ENCODE assay signal across 10 mouse cellular contexts in genomic region chr11:57760509-57761058, GRCm38 (mm10). TPM values are rescaled to one million over a fixed set of nuclear protein-coding genes. Genes with fewer than 3 reads are reported as not detected.
DNase-seq lines count a peak whose midpoint lies in the region; ATAC-seq lines count a peak whose summit lies in the region.
"Had no signal": no experiment of that assay in that cellular context is flagged by ENCODE, and none has a peak within 500 bp of the region (broad histone marks: within the 10 kb centered on the region; RNA-seq: fewer than 3 reads in every experiment).

No protein-coding gene starts in this region.

- 33% methylated on average over 14 of the region's 14 CpGs for WGBS in embryonic facial prominence, embryonic 10.5 days
- WGBS in midbrain, embryonic 14.5 days: 12% methylated on average over 14 of the region's 14 CpGs

- peaks cover 16% of the 10 kb centered on the region for H3K36me3 ChIP-seq in embryonic facial prominence, embryonic 10.5 days (replicated peaks)
- no peaks in the 10 kb centered on the region for H3K36me3 ChIP-seq in midbrain, embryonic 14.5 days (ENCODE audit: control insufficient read depth, insufficient read depth, low read length)

- H3K27me3 ChIP-seq in embryonic facial prominence, embryonic 10.5 days (replicated peaks; ENCODE audit: low read depth, poor library complexity, severe bottlenecking): no peaks in the 10 kb centered on the region
- no peaks in the 10 kb centered on the region for H3K27me3 ChIP-seq in midbrain, embryonic 14.5 days (ENCODE audit: control insufficient read depth, insufficient read depth, low read length)

- 0 out of 2 replicates have a peak overlapping the region, but pooled peaks have one; percentile 26 for H3K4me3 ChIP-seq in embryonic facial prominence, embryonic 10.5 days
- H3K4me3 ChIP-seq in midbrain, embryonic 14.5 days (replicated peaks; ENCODE audit: low read depth, low read length): no peak overlapping the region
- H3K4me3 ChIP-seq: heart, adult 2 months had no signal

- H3K4me2 ChIP-seq in midbrain, embryonic 14.5 days (ENCODE audit: low read length): no peak overlapping the region

- peak; percentile 37 for DNase-seq in brain, adult 2 months (ENCODE audit: low read depth, low spot score)
- peak; percentile 40 for DNase-seq in embryonic facial prominence, embryonic 10.5 days (ENCODE audit: low spot score)
- peak; percentile 58 for DNase-seq in forelimb bud, embryonic 11.5 days (ENCODE audit: low read depth, low spot score)
- peak; percentile 69 for DNase-seq in midbrain, embryonic 14.5 days
- DNase-seq in left cerebral cortex, postnatal 25 days (ENCODE audit: low spot score in 2 of 2): no peak
- no peak for DNase-seq in heart, postnatal 4 days
- no peak for DNase-seq in lung, adult 18-20 months
- DNase-seq: heart, adult 2 months; left cerebral cortex, postnatal 4 days; liver, postnatal 0 days had no signal

- H3K27ac ChIP-seq in embryonic facial prominence, embryonic 10.5 days (replicated peaks): no peak overlapping the region
- 0 out of 2 replicates have a peak overlapping the region, but pooled peaks have one; percentile 49 for H3K27ac ChIP-seq in midbrain, embryonic 14.5 days (replicated peaks; ENCODE audit: low read depth, low read length)
- H3K27ac ChIP-seq: heart, adult 2 months had no signal

- no peak for ATAC-seq in midbrain, embryonic 14.5 days (ENCODE audit: low FRiP score, low TSS enrichment)
- ATAC-seq: liver, postnatal 0 days had no signal

- no peaks in the 10 kb centered on the region for H3K9me3 ChIP-seq in embryonic facial prominence, embryonic 10.5 days
- no peaks in the 10 kb centered on the region for H3K9me3 ChIP-seq in midbrain, embryonic 14.5 days (ENCODE audit: control insufficient read depth, low read length)

- H3K9ac ChIP-seq in midbrain, embryonic 14.5 days (replicated peaks; ENCODE audit: low read length): no peak overlapping the region; the same call in 1 of the 2 replicates
- H3K9ac ChIP-seq: liver, postnatal 0 days had no signal

- intact Hi-C loops in left cerebral cortex, postnatal 25 days (cut with DNase I): no loop called here

- H3K4me1 ChIP-seq in embryonic facial prominence, embryonic 10.5 days: peaks cover 17% of the 10 kb centered on the region
- H3K4me1 ChIP-seq in midbrain, embryonic 14.5 days (ENCODE audit: control insufficient read depth, insufficient read depth, low read length): peaks cover 3% of the 10 kb centered on the region; the same call in 1 of the 2 replicates

RNA-seq across cellular contexts. Expression of gene Sap30l, which starts 40.9 kb away (rescaled TPM):
- 12.3 and 13.2 TPM in 2 replicates for polyA plus RNA-seq in embryonic facial prominence, embryonic 10.5 days (2016; fragmentation: Nextera tagmentation; extraction: Ambion mirVana)
- polyA plus RNA-seq in midbrain, embryonic 14.5 days (2014; fragmentation: Nextera tagmentation; extraction: Ambion mirVana): 12.0 and 13.1 TPM in 2 replicates
- total RNA-seq in left cerebral cortex, postnatal 25 days (2021): 10 to 100 TPM; 50.4 to 50.9 TPM
- total RNA-seq in heart, postnatal 4 days (2021): 10 to 100 TPM; 31.9 to 36.7 TPM

Comparison
In these comparisons a context has a peak if more than half of its experiments do, and no peak if none do; other contexts are left out.
1. DNase-seq: peak in brain, adult 2 months (single experiment), embryonic facial prominence, embryonic 10.5 days (single experiment), forelimb bud, embryonic 11.5 days (single experiment) and midbrain, embryonic 14.5 days (single experiment); none in left cerebral cortex, postnatal 25 days (0 of 2), heart, postnatal 4 days (single experiment) and lung, adult 18-20 months (0 of 2).